Mouse (Mus musculus) limb, embryonic 14.5 days (tissue): ENCODE results near the gene Arpc1b. TPM values are rescaled to one million over a fixed set of nuclear protein-coding genes. Genes with fewer than 3 reads are reported as not detected.

Source experiments
- ATAC-seq: fragments of 200-750 bp; cut with Nextera tagmentation; 2 replicates; pipeline ENCODE4 v1.8.0; 2017; ENCODE audit warnings: low read depth, moderate number of reproducible peaks, moderate TSS enrichment; ENCODE audit not compliant: low FRiP score
- DNase-seq: peaks from one replicate; pipeline ENCODE4 v3.0.0-alpha.2; 2015; ENCODE audit warnings: low spot score
- H3K27ac ChIP-seq: fragments of 300-500 bp; sonication (generic); replicated peaks from 2 replicates; pipeline ENCODE4 v1.5.1; 2014; ENCODE audit warnings: low read depth, mild to moderate bottlenecking, low read length, moderate library complexity, mixed read lengths
- H3K27me3 ChIP-seq: fragments of 300-500 bp; sonication (generic); 2 replicates; pipeline ENCODE4 v1.6.1; 2014; ENCODE audit warnings: low read length, mixed read lengths; ENCODE audit not compliant: control insufficient read depth, insufficient read depth
- H3K36me3 ChIP-seq: fragments of 300-500 bp; sonication (generic); 2 replicates; pipeline ENCODE4 v1.6.1; 2014; ENCODE audit warnings: mild to moderate bottlenecking, low read length, moderate library complexity, mixed read lengths; ENCODE audit not compliant: control insufficient read depth, insufficient read depth
- H3K4me1 ChIP-seq: fragments of 300-500 bp; sonication (generic); 2 replicates; pipeline ENCODE4 v1.6.1; 2014; ENCODE audit warnings: antibody characterized with exemption, low read length, mixed read lengths; ENCODE audit not compliant: control insufficient read depth, insufficient read depth
- H3K4me2 ChIP-seq: fragments of 300-500 bp; sonication (generic); replicated peaks from 2 replicates; pipeline ENCODE4 v1.6.1; 2014; ENCODE audit warnings: low read depth, mild to moderate bottlenecking, low read length, moderate library complexity; ENCODE audit not compliant: severe bottlenecking
- H3K4me3 ChIP-seq: fragments of 300-500 bp; sonication (generic); replicated peaks from 2 replicates; pipeline ENCODE4 v1.5.1; 2014; ENCODE audit warnings: low read length
- H3K9ac ChIP-seq: fragments of 300-500 bp; sonication (generic); 2 replicates; pipeline ENCODE4 v1.6.1; 2014; ENCODE audit warnings: mild to moderate bottlenecking, low read depth, low read length, moderate library complexity; ENCODE audit not compliant: severe bottlenecking
- H3K9me3 ChIP-seq: fragments of 300-500 bp; sonication (generic); 2 replicates; pipeline ENCODE4 v1.6.1; 2016; ENCODE audit warnings: low read length; ENCODE audit not compliant: control insufficient read depth
- POLR2A ChIP-seq: fragments of 200-500 bp; IDR thresholded peaks from 2 replicates; pipeline ENCODE4 v1.8.0; 2012; ENCODE audit warnings: inconsistent platforms, mild to moderate bottlenecking, moderate library complexity, borderline replicate concordance; ENCODE audit not compliant: insufficient read depth, insufficient read length; ENCODE audit errors: extremely low read depth
- WGBS: fragments of 180-500 bp; shearing (Covaris S2); extraction: QIAGEN DNeasy Blood & Tissue Kit; methylation state at CpG from one replicate; pipeline ENCODE4 v1.1.7; 2014; 5-methylcytosine and 5-hydroxymethylcytosine counted together
- polyA plus RNA-seq, 2 experiments: library from polyadenylated mRNA; depleted of rRNA in 1 of 2; stranded (reverse) in 1 of 2; unstranded in 1 of 2; fragments of >200 nt; fragmentation: Nextera tagmentation in 1 of 2; extraction: Ambion mirVana in 1 of 2; gene quantifications; 2 replicates each; pipeline versions ENCODE4 v1.2.1 to v1.2.3; 2012 to 2014

Arpc1b gene
- polyA plus RNA-seq (2012; rRNA removed) (324 and 340 TPM in 2 replicates), polyA plus RNA-seq (2014; fragmentation: Nextera tagmentation; extraction: Ambion mirVana) (214 and 217 TPM in 2 replicates)

DNA sequence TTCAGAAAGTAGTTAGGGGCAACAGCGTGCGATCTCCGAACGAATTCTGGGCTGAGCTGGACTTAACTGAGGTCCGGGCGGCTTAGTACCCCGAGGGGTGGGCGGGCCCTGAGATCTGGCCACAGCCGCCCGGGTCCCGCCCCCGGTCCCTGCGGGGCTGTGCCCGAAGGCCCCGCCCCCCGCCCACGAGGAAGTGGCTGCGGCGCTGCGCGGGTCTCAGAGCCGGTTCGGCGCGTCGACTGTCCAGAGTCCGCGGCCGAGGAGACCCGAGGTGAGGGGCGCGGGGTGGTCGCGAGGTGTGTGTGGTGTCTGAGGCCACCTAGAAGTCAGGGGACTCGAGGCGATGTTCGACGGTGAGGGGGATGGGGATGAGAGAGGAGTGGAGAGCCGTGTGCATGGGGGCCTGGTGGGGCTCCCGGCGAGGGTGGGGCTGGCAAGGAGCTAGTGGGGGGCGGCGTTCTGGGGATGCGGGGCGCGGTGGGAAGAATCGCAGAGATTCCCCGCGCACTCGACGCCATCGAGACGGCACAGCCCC lies at the start of gene Arpc1b:
Gene Arpc1b (plus strand): TSS at position 145 of the 535 bp plus-strand sequence.
- WGBS, result 3% methylated on average over 44 of the region's 53 CpGs
- Histone ChIP-seq H3K27me3 (no peaks in the 10 kb centered on the region), H3K27ac (peak within 1 kb of the TSS; percentile 68)

DNA sequence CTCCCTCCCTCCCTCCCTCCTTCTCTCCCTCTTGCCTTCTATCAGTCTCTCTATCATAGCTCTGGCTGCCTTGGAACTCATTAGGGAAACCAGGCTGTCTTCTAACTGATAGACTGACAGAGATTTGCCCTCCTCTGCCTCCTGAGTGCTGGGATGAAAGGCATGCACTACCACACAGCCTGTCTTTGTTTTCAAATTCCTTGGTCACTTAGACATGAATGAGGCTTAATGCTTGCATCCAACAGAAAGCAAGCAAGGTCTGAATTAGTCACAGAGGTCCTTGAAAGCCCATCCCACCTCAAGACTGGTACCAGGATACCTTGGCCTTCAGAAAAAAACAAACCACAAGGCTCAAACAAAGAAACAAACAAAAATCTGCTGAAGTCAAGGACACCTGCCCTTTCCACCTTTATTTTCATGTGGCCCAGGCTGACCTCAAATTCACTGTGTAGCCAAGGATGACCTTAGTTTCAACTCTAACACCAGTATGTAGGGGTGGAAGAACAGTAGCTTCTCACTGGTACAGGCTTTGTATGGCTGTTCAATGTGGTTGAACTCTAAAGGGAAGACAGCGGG lies 49.2 kb upstream of the Arpc1b start:
- ATAC-seq (no peak), DNase-seq (no peak)
- Histone ChIP-seq H3K4me3 (no peak overlapping the region), H3K9me3 (no peaks in the 10 kb centered on the region), H3K4me1 (no peaks in the 10 kb centered on the region), H3K27ac (no peak overlapping the region), H3K27me3 (no peaks in the 10 kb centered on the region), H3K36me3 (no peaks in the 10 kb centered on the region), H3K9ac (no peak overlapping the region), H3K4me2 (no peak overlapping the region)
- no peak for TF ChIP-seq POLR2A
- WGBS, result 87% methylated on average over 1 of the region's 1 CpGs

More for the DNA sequence above, at the start of gene Arpc1b:
- Histone ChIP-seq H3K9me3 (0 out of 2 replicates have a peak, but pooled peaks cover 1% of the 10 kb centered on the region), H3K4me2 (peak within 1 kb of the TSS; percentile 85), H3K4me1 (peaks cover 17% of the 10 kb centered on the region), H3K36me3 (peaks cover 19% of the 10 kb centered on the region), H3K4me3 (peak within 1 kb of the TSS; percentile 69), H3K9ac (peak within 1 kb of the TSS; percentile 76)
- TF ChIP-seq POLR2A, result no peak
- ATAC-seq, result peak; percentile 55
- DNase-seq, result peak; percentile 54

DNA sequence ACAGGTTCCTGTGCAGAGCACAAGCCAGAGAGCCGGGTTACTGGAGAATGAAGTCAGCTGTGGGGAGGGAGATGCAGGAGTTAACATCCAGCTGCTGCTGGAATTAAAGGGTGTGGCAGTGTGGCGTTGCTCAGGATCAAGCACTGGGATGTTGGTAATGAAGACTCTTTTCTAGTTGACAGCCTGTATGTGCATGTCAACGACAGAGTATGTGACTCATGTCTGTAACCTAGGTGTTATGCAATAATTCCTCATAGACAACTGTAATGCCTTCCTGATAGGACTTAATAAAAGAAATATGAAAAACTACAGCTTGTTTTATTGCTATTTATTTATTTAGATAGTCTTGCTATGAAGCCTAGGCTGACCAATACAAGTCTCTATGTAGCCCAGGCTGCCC lies 45.2 kb upstream of the Arpc1b start:
- Histone ChIP-seq H3K9me3 (no peaks in the 10 kb centered on the region), H3K9ac (no peak overlapping the region), H3K27ac (no peak overlapping the region), H3K36me3 (no peaks in the 10 kb centered on the region), H3K27me3 (no peaks in the 10 kb centered on the region), H3K4me1 (no peaks in the 10 kb centered on the region), H3K4me3 (no peak overlapping the region), H3K4me2 (no peak overlapping the region)
- ATAC-seq (no peak), DNase-seq (no peak)
- TF ChIP-seq POLR2A, result no peak
- 41% methylated on average over 3 of the region's 3 CpGs for WGBS

DNA sequence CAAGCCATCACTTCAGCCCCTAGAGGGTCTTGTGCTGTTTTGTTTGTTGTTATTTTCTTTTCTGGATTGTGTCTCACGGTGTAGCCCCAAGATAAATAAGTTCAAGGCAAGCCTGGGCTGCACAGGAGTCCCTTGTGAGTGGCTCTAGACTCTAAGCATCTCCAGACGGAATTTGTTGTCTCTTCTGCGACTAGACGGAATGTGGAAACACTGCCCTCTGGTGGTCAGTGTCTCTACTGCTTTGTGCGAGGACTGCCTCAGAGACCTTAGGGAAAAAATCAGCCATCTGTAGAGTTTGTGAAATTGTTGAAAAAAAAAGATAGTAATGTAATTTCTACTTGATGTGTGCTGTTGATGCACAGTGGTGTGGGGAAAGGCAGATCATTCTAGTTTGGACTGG lies 44.3 kb upstream of the Arpc1b start:
- Histone ChIP-seq H3K4me3 (no peak overlapping the region), H3K4me2 (no peak overlapping the region), H3K36me3 (no peaks in the 10 kb centered on the region), H3K9me3 (no peaks in the 10 kb centered on the region), H3K27me3 (no peaks in the 10 kb centered on the region), H3K27ac (no peak overlapping the region), H3K9ac (no peak overlapping the region), H3K4me1 (no peaks in the 10 kb centered on the region)
- ATAC-seq, result peak; percentile 47; the same call in 1 of the 2 replicates
- 0% methylated on average over 5 of the region's 5 CpGs for WGBS
- TF ChIP-seq POLR2A, result no peak
- peak; percentile 79 for DNase-seq

DNA sequence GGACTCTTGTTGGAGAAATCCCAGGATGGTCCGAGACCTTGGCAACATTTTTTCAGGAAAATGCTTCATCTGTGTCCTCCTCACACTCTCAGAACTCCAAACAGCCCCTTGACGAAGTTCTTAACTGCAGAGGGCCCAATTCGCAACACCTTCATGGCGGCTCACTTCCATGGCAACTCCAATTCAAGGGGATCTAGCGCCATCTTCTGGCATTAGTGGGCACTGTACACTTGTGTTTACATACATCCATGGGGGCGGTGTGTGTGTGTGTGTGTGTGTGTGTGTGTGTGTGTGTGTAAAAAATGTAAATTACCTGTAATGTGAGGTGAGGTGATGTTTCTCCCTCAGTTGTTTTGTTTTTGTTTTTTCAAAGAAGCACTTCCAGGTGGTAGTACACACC lies 42.7 kb upstream of the Arpc1b start:
- ATAC-seq, result no peak
- DNase-seq, result no peak
- WGBS, result 53% methylated on average over 6 of the region's 6 CpGs
- Histone ChIP-seq H3K27me3 (no peaks in the 10 kb centered on the region), H3K9ac (no peak overlapping the region), H3K27ac (no peak overlapping the region), H3K36me3 (no peaks in the 10 kb centered on the region), H3K4me2 (no peak overlapping the region), H3K4me3 (no peak overlapping the region), H3K4me1 (no peaks in the 10 kb centered on the region), H3K9me3 (no peaks in the 10 kb centered on the region)
- no peak for TF ChIP-seq POLR2A
